Mouse (Mus musculus) myocyte (in vitro differentiated cells): Measurements from ENCODE around the gene Lcor.

Source experiments
- CEBPB ChIP-seq: IDR thresholded peaks from 2 replicates; pipeline ENCODE4 v1.6.1; 2011; ENCODE audit warnings: mild to moderate bottlenecking, moderate library complexity; ENCODE audit not compliant: poor library complexity, insufficient read depth, severe bottlenecking
- MAX ChIP-seq: IDR thresholded peaks from one replicate; pipeline ENCODE4 v1.6.1; 2011; ENCODE audit warnings: low read depth, mild to moderate bottlenecking, control low read depth
- MYOD1 ChIP-seq, 3 experiments: IDR thresholded peaks; one replicate each; pipeline ENCODE4 v1.6.1; 2011; ENCODE audit warnings: control low read depth in 2 of 3, low read depth in 2 of 3, mild to moderate bottlenecking in 2 of 3, moderate library complexity in 1 of 3; ENCODE audit not compliant: insufficient read length in 2 of 3, control insufficient read depth in 1 of 3
- MYOG ChIP-seq, 3 experiments: IDR thresholded peaks; one replicate each; pipeline ENCODE4 v1.6.1; 2011; ENCODE audit warnings: control low read depth in 2 of 3, low read depth in 2 of 3, mild to moderate bottlenecking in 2 of 3; ENCODE audit not compliant: insufficient read length in 2 of 3, control insufficient read depth in 1 of 3, insufficient read depth in 1 of 3
- POLR2A ChIP-seq: IDR thresholded peaks from one replicate; pipeline ENCODE4 v1.6.1; 2011; ENCODE audit warnings: low read depth, mild to moderate bottlenecking, control low read depth, moderate library complexity; ENCODE audit not compliant: insufficient read length
- POLR2AphosphoS2 ChIP-seq: IDR thresholded peaks from one replicate; pipeline ENCODE4 v1.6.1; 2011; ENCODE audit warnings: low read depth, control low read depth; ENCODE audit not compliant: insufficient read length

DNA sequence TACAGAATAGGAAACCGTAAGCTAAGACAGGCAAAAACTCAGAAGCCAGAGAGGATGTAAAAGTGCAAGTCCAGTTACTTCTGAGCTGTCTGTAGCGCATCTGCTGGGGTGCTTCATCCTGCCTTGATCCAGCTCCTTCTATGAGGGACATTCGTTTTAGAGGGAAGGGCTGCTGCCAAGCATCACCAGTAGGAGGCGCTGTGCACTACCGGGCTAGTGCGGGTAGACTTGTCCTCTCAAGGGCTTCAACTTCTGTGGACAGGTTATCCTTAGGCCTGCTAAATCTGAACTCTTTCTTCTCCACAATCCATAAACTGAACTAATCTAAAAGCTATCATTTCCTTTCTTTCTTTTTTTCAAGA lies 39.8 kb upstream of the Lcor start:
- TF ChIP-seq MAX (no peak), POLR2AphosphoS2 (no peak), POLR2A (no peak), CEBPB (no peak), MYOG (IDR thresholded peaks at IDR 0.05; ENCODE audit: control insufficient read depth in 1 of 3, insufficient read depth in 1 of 3, insufficient read length in 2 of 3, low read depth in 2 of 3) (no peak), MYOD1 (IDR thresholded peaks at IDR 0.05; ENCODE audit: control insufficient read depth in 1 of 3, insufficient read length in 2 of 3, low read depth in 2 of 3) (no peak)
